In the genomic region with DNA sequence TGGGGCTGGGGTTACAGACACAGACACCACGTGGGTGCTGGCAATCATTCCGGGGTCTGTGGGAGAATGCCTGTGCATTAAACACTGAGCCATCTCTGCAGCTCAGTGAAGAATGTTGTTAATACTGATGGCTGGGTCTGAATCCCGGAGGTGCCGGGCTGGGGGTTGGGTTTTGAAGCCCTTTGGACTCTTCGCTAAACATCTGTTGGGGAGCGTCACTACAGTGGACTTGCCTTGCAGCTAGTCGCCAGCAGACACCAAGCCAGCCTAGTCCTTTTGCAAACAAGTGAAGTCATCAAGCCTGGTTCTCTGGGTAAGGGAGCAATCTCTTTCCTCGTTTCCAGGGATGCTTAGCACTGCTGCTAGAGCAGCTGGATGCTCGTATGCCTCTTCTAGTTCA, we compare ENCODE assay signal across 29 mouse cellular contexts. TPM values are rescaled to one million over a fixed set of nuclear protein-coding genes. Genes with fewer than 3 reads are reported as not detected.
DNase-seq lines count a peak whose midpoint lies in the region; ATAC-seq and TF ChIP-seq lines count a peak whose summit lies in the region.
"Had no signal": no experiment of that assay in that cellular context is flagged by ENCODE, and none has a peak within 500 bp of the region (broad histone marks: within the 10 kb centered on the region; RNA-seq: fewer than 3 reads in every experiment).

No protein-coding gene starts in this region.

- no peak overlapping the region for H3K9ac ChIP-seq in liver, adult 2 months (ENCODE audit: low read depth, low read length)
- H3K9ac ChIP-seq in liver, embryonic 11.5 days (ENCODE audit: low read depth, low read length): no peak overlapping the region
- no peak overlapping the region for H3K9ac ChIP-seq in intestine, embryonic 16.5 days (ENCODE audit: low read depth, low read length)
- no peak overlapping the region for H3K9ac ChIP-seq in liver, embryonic 15.5 days
- H3K9ac ChIP-seq in midbrain, embryonic 15.5 days: no peak overlapping the region
- H3K9ac ChIP-seq: forebrain, embryonic 13.5 days; heart, embryonic 15.5 days; hindbrain, embryonic 12.5 days; kidney, embryonic 15.5 days; limb, embryonic 12.5 days; midbrain, embryonic 12.5 days; neural tube, embryonic 13.5 days had no signal

- H3K36me3 ChIP-seq in liver, adult 2 months (ENCODE audit: control insufficient read depth, insufficient read depth, low read length): peaks cover 4% of the 10 kb centered on the region; the same call in 1 of the 2 replicates
- H3K36me3 ChIP-seq in liver, embryonic 11.5 days (ENCODE audit: control insufficient read depth, insufficient read depth, low read length): peaks cover 23% of the 10 kb centered on the region
- H3K36me3 ChIP-seq in intestine, embryonic 16.5 days (ENCODE audit: control insufficient read depth, insufficient read depth, low read length): peaks cover 15% of the 10 kb centered on the region
- peaks cover 54% of the 10 kb centered on the region for H3K36me3 ChIP-seq in liver, embryonic 15.5 days (replicated peaks)
- H3K36me3 ChIP-seq in midbrain, embryonic 15.5 days (replicated peaks): peaks cover 15% of the 10 kb centered on the region

- H3K27me3 ChIP-seq in liver, adult 2 months (ENCODE audit: control insufficient read depth, insufficient read depth, low read length): no peaks in the 10 kb centered on the region
- H3K27me3 ChIP-seq in liver, embryonic 11.5 days (replicated peaks; ENCODE audit: control insufficient read depth, insufficient read depth, low read length): no peaks in the 10 kb centered on the region
- no peaks in the 10 kb centered on the region for H3K27me3 ChIP-seq in intestine, embryonic 16.5 days (replicated peaks; ENCODE audit: control insufficient read depth, insufficient read depth, low read length)
- H3K27me3 ChIP-seq in liver, embryonic 15.5 days: no peaks in the 10 kb centered on the region
- no peaks in the 10 kb centered on the region for H3K27me3 ChIP-seq in midbrain, embryonic 15.5 days (replicated peaks)
- H3K27me3 ChIP-seq: forebrain, embryonic 13.5 days; heart, embryonic 15.5 days; hindbrain, embryonic 12.5 days; kidney, embryonic 15.5 days; limb, embryonic 12.5 days; megakaryocyte, embryonic 14.5 days; midbrain, embryonic 12.5 days; neural tube, embryonic 13.5 days had no signal

- no peaks in the 10 kb centered on the region for H3K9me3 ChIP-seq in liver, embryonic 11.5 days (ENCODE audit: control insufficient read depth, low read length)
- no peaks in the 10 kb centered on the region for H3K9me3 ChIP-seq in intestine, embryonic 16.5 days (ENCODE audit: control insufficient read depth, low read length)
- no peaks in the 10 kb centered on the region for H3K9me3 ChIP-seq in liver, embryonic 15.5 days (replicated peaks)
- H3K9me3 ChIP-seq in midbrain, embryonic 15.5 days: no peaks in the 10 kb centered on the region
- H3K9me3 ChIP-seq: forebrain, embryonic 13.5 days; heart, embryonic 10.5 days; heart, embryonic 15.5 days; hindbrain, embryonic 12.5 days; kidney, embryonic 15.5 days; limb, embryonic 12.5 days; megakaryocyte, embryonic 14.5 days; midbrain, embryonic 12.5 days; neural tube, embryonic 13.5 days had no signal

- H3K4me2 ChIP-seq in liver, embryonic 11.5 days: no peak overlapping the region
- H3K4me2 ChIP-seq in intestine, embryonic 16.5 days (ENCODE audit: low read depth, low read length): no peak overlapping the region
- no peak overlapping the region for H3K4me2 ChIP-seq in liver, embryonic 15.5 days
- H3K4me2 ChIP-seq in midbrain, embryonic 15.5 days: no peak overlapping the region
- H3K4me2 ChIP-seq: forebrain, embryonic 13.5 days; heart, embryonic 15.5 days; hindbrain, embryonic 12.5 days; kidney, embryonic 15.5 days; limb, embryonic 12.5 days; midbrain, embryonic 12.5 days; neural tube, embryonic 13.5 days had no signal

- H3K27ac ChIP-seq in liver, adult 2 months (replicated peaks; ENCODE audit: insufficient read depth, low read depth, low read length): no peak overlapping the region
- H3K27ac ChIP-seq in liver, embryonic 11.5 days (ENCODE audit: low read depth, low read length): no peak overlapping the region
- no peak overlapping the region for H3K27ac ChIP-seq in intestine, embryonic 16.5 days (ENCODE audit: low read length)
- no peak overlapping the region for H3K27ac ChIP-seq in liver, embryonic 15.5 days (replicated peaks)
- H3K27ac ChIP-seq in midbrain, embryonic 15.5 days: no peak overlapping the region
- H3K27ac ChIP-seq: forebrain, embryonic 13.5 days; heart, embryonic 10.5 days; heart, embryonic 15.5 days; hindbrain, embryonic 12.5 days; hindbrain, postnatal 0 days; kidney, embryonic 15.5 days; layer of hippocampus, adult 2 months; limb, embryonic 12.5 days; midbrain, embryonic 12.5 days; neural tube, embryonic 13.5 days had no signal

- H3K79me2 ChIP-seq in liver, adult 2 months (ENCODE audit: control insufficient read depth, insufficient read depth, low read length): no peaks in the 10 kb centered on the region

- DNase-seq in liver, adult 2 months (ENCODE audit: extremely low read depth, low read depth, low spot score): peak; percentile 84
- DNase-seq in liver, embryonic 11.5 days (ENCODE audit: low spot score): no peak
- no peak for DNase-seq in left cerebral cortex, postnatal 14 days (ENCODE audit: low spot score in 2 of 2)
- DNase-seq: adrenal gland, adult 8-10 months; B cell, adult 2 months; cerebellum, adult 2 months; gastrocnemius, postnatal 10 days; kidney, adult 18-20 months; layer of hippocampus, postnatal 36 days; lung, adult 2 months; lung, postnatal 36 days; right cerebral cortex, postnatal 4 days; thymus, adult 2 months; thymus, postnatal 36 days had no signal

- H3K4me1 ChIP-seq in liver, adult 2 months (ENCODE audit: control insufficient read depth, insufficient read depth, low read length): peaks cover 2% of the 10 kb centered on the region
- no peaks in the 10 kb centered on the region for H3K4me1 ChIP-seq in liver, embryonic 11.5 days (replicated peaks; ENCODE audit: control insufficient read depth, insufficient read depth, low read length)
- peaks cover 22% of the 10 kb centered on the region; the same call in 1 of the 2 replicates for H3K4me1 ChIP-seq in intestine, embryonic 16.5 days (ENCODE audit: control insufficient read depth, insufficient read depth, low read length)
- no peaks in the 10 kb centered on the region for H3K4me1 ChIP-seq in liver, embryonic 15.5 days (replicated peaks)
- H3K4me1 ChIP-seq in midbrain, embryonic 15.5 days: peaks cover 6% of the 10 kb centered on the region; the same call in 1 of the 2 replicates
- H3K4me1 ChIP-seq: limb, embryonic 12.5 days; midbrain, embryonic 12.5 days had no signal

- peak; percentile 27 for TF ChIP-seq CTCF in liver, adult 2 months (IDR thresholded peaks at IDR 0.05; ENCODE audit: low read depth, low read length)

- no peak overlapping the region for H3K4me3 ChIP-seq in liver, adult 2 months (ENCODE audit: insufficient read depth, low read depth, low read length)
- no peak overlapping the region for H3K4me3 ChIP-seq in liver, embryonic 11.5 days (ENCODE audit: low read depth, low read length)
- H3K4me3 ChIP-seq in intestine, embryonic 16.5 days (ENCODE audit: low read length): no peak overlapping the region
- H3K4me3 ChIP-seq in liver, embryonic 15.5 days (replicated peaks): no peak overlapping the region
- no peak overlapping the region for H3K4me3 ChIP-seq in midbrain, embryonic 15.5 days
- H3K4me3 ChIP-seq: forebrain, embryonic 13.5 days; heart, embryonic 10.5 days; heart, embryonic 15.5 days; hindbrain, embryonic 12.5 days; kidney, embryonic 15.5 days; layer of hippocampus, adult 2 months; limb, embryonic 12.5 days; megakaryocyte, embryonic 14.5 days; midbrain, embryonic 12.5 days; neural tube, embryonic 13.5 days had no signal

- ATAC-seq in liver, embryonic 11.5 days (replicated peaks; ENCODE audit: low FRiP score): no peak
- peak; percentile 28 for ATAC-seq in intestine, embryonic 16.5 days
- ATAC-seq in liver, embryonic 15.5 days (ENCODE audit: insufficient read depth): 0 out of 2 replicates have a peak, but pooled peaks have one; percentile 13
- no peak for ATAC-seq in midbrain, embryonic 15.5 days (replicated peaks)
- ATAC-seq: activated CD4-positive, CD25-positive, alpha-beta regulatory T cell, adult 4 months; forebrain, embryonic 13.5 days; hindbrain, postnatal 0 days had no signal

- WGBS in liver, adult 2 months: 30% methylated on average over 9 of the region's 9 CpGs
- WGBS in liver, embryonic 11.5 days: 73% methylated on average over 9 of the region's 9 CpGs
- 52% methylated on average over 9 of the region's 9 CpGs for WGBS in intestine, embryonic 16.5 days
- WGBS in liver, embryonic 15.5 days (ENCODE audit: insufficient replicate concordance): 72% methylated on average over 9 of the region's 9 CpGs
- 88% methylated on average over 9 of the region's 9 CpGs for WGBS in midbrain, embryonic 15.5 days

- no peak for TF ChIP-seq POLR2A in liver, adult 2 months (IDR thresholded peaks at IDR 0.05; ENCODE audit: extremely low read depth, insufficient read depth, low read length)

- intact Hi-C loops in left cerebral cortex, postnatal 14 days (cut with DNase I): no loop called here

RNA-seq across cellular contexts. Expression of a gene that starts 27.0 kb away (rescaled TPM):
- total RNA-seq in liver, adult 2 months (2014; rRNA removed): 177 and 195 TPM in 2 replicates
- polyA plus RNA-seq in liver, adult 2 months (2012; rRNA removed): 163 and 164 TPM in 2 replicates
- 259 and 268 TPM in 2 replicates for polyA plus RNA-seq in liver, embryonic 11.5 days (2014; fragmentation: Nextera tagmentation; extraction: Ambion mirVana)
- 540 and 585 TPM in 2 replicates for polyA plus RNA-seq in intestine, embryonic 16.5 days (2015; fragmentation: Nextera tagmentation; extraction: Ambion mirVana)
- 175 and 206 TPM in 2 replicates for polyA plus RNA-seq in liver, embryonic 15.5 days (2015; fragmentation: Nextera tagmentation; extraction: Ambion mirVana)
- 242 and 249 TPM in 2 replicates for polyA plus RNA-seq in midbrain, embryonic 15.5 days (2015; fragmentation: Nextera tagmentation; extraction: Ambion mirVana)
- 10 to 100 TPM; 48.1 to 50.3 TPM for total RNA-seq in left cerebral cortex, postnatal 14 days (2021)

Comparison
In these comparisons a context has a peak if more than half of its experiments do, and no peak if none do; other contexts are left out.
1. ATAC-seq: peak in intestine, embryonic 16.5 days (single experiment) and liver, embryonic 15.5 days (single experiment); none in liver, embryonic 11.5 days (single experiment) and midbrain, embryonic 15.5 days (single experiment).